Mouse (Mus musculus) midbrain, embryonic 12.5 days (tissue): ENCODE measurements around the gene Zmiz1. TPM values are rescaled to one million over a fixed set of nuclear protein-coding genes. Genes with fewer than 3 reads are reported as not detected.

Source experiments
- ATAC-seq: fragments of 200-750 bp; cut with Nextera tagmentation; 2 replicates; pipeline ENCODE4 v1.8.0; 2017; ENCODE audit warnings: low read depth, moderate TSS enrichment, moderate library complexity; ENCODE audit not compliant: low FRiP score
- H3K27ac ChIP-seq: fragments of 300-500 bp; sonication (generic); replicated peaks from 2 replicates; pipeline ENCODE4 v1.5.1; 2016; ENCODE audit warnings: mild to moderate bottlenecking
- H3K27me3 ChIP-seq: fragments of 300-500 bp; sonication (generic); 2 replicates; pipeline ENCODE4 v1.6.1; 2016; ENCODE audit warnings: mild to moderate bottlenecking
- H3K36me3 ChIP-seq: fragments of 300-500 bp; sonication (generic); 2 replicates; pipeline ENCODE4 v1.6.1; 2016
- H3K4me1 ChIP-seq: fragments of 300-500 bp; sonication (generic); 2 replicates; pipeline ENCODE4 v1.6.1; 2016
- H3K4me2 ChIP-seq: fragments of 300-500 bp; sonication (generic); replicated peaks from 2 replicates; pipeline ENCODE4 v1.6.1; 2016; ENCODE audit warnings: mild to moderate bottlenecking, moderate library complexity
- H3K4me3 ChIP-seq: fragments of 300-500 bp; sonication (generic); 2 replicates; pipeline ENCODE4 v1.5.1; 2016; ENCODE audit warnings: mild to moderate bottlenecking
- H3K9ac ChIP-seq: fragments of 300-500 bp; sonication (generic); replicated peaks from 2 replicates; pipeline ENCODE4 v1.6.1; 2016; ENCODE audit warnings: mild to moderate bottlenecking, moderate library complexity
- H3K9me3 ChIP-seq: fragments of 300-500 bp; sonication (generic); 2 replicates; pipeline ENCODE4 v1.6.1; 2016; ENCODE audit warnings: mild to moderate bottlenecking
- WGBS: fragments of 180-500 bp; shearing (Covaris S2); methylation state at CpG from one replicate; pipeline ENCODE4 v1.1.7; 2016; 5-methylcytosine and 5-hydroxymethylcytosine counted together
- polyA plus RNA-seq: library from polyadenylated mRNA; unstranded; fragments of >200 nt; fragmentation: Nextera tagmentation; extraction: Ambion mirVana; gene quantifications from 2 replicates; pipeline ENCODE4 v1.2.1, GENCODE M21; 2016

Gene Zmiz1
- polyA plus RNA-seq, 1 experiment from 2014 or later = 79.4 TPM

GRCm38 (mm10) chr14:25467911-25468668 is 9.1 kb downstream of the Zmiz1 start:
- Histone ChIP-seq H3K4me1 (peaks cover 98% of the 10 kb centered on the region), H3K4me2 (no peak overlapping the region), H3K9ac (no peak overlapping the region), H3K9me3 (no peaks in the 10 kb centered on the region), H3K27me3 (no peaks in the 10 kb centered on the region), H3K27ac (peak overlapping the region; percentile 17), H3K4me3 (no peak overlapping the region), H3K36me3 (no peaks in the 10 kb centered on the region)
- ATAC-seq = no peak
- WGBS = 82% methylated on average over 10 of the region's 10 CpGs

GRCm38 (mm10) chr14:25468891-25469529 is 10.0 kb downstream of the Zmiz1 start:
- Histone ChIP-seq H3K9me3 (no peaks in the 10 kb centered on the region), H3K4me1 (peaks cover 98% of the 10 kb centered on the region), H3K4me3 (no peak overlapping the region), H3K27ac (peak overlapping the region; percentile 17), H3K27me3 (no peaks in the 10 kb centered on the region), H3K9ac (no peak overlapping the region), H3K36me3 (no peaks in the 10 kb centered on the region), H3K4me2 (no peak overlapping the region)
- no peak for ATAC-seq
- 68% methylated on average over 7 of the region's 7 CpGs for WGBS

GRCm38 (mm10) chr14:25470224-25470805 is 11.3 kb downstream of the Zmiz1 start:
- no peak overlapping the region for H3K4me3 ChIP-seq
- H3K36me3 ChIP-seq = no peaks in the 10 kb centered on the region
- no peak overlapping the region for H3K4me2 ChIP-seq
- WGBS = 75% methylated on average over 7 of the region's 7 CpGs
- peaks cover 98% of the 10 kb centered on the region for H3K4me1 ChIP-seq
- ATAC-seq = no peak
- peak overlapping the region; percentile 46; the same call in 1 of the 2 replicates for H3K27ac ChIP-seq
- H3K27me3 ChIP-seq = no peaks in the 10 kb centered on the region
- H3K9me3 ChIP-seq = no peaks in the 10 kb centered on the region
- H3K9ac ChIP-seq = no peak overlapping the region

GRCm38 (mm10) chr14:25471035-25471434 is 12.1 kb downstream of the Zmiz1 start:
- no peaks in the 10 kb centered on the region for H3K27me3 ChIP-seq
- ATAC-seq = no peak
- H3K27ac ChIP-seq = peak overlapping the region; percentile 46; the same call in 1 of the 2 replicates
- H3K4me3 ChIP-seq = no peak overlapping the region
- H3K4me2 ChIP-seq = no peak overlapping the region
- no peaks in the 10 kb centered on the region for H3K9me3 ChIP-seq
- H3K9ac ChIP-seq = 0 out of 2 replicates have a peak overlapping the region, but pooled peaks have one; percentile 4
- peaks cover 98% of the 10 kb centered on the region for H3K4me1 ChIP-seq
- no peaks in the 10 kb centered on the region for H3K36me3 ChIP-seq
- 69% methylated on average over 2 of the region's 2 CpGs for WGBS

- no peaks in the 10 kb centered on the region for H3K27me3 ChIP-seq
- H3K4me2 ChIP-seq = no peak overlapping the region
- H3K4me3 ChIP-seq = no peak overlapping the region
- no peak overlapping the region for H3K9ac ChIP-seq
- H3K27ac ChIP-seq = 0 out of 2 replicates have a peak overlapping the region, but pooled peaks have one; percentile 16
- no peaks in the 10 kb centered on the region for H3K36me3 ChIP-seq
- H3K4me1 ChIP-seq = peaks cover 99% of the 10 kb centered on the region
- no peaks in the 10 kb centered on the region for H3K9me3 ChIP-seq
- 72% methylated on average over 6 of the region's 6 CpGs for WGBS
- no peak for ATAC-seq
Measured at GRCm38 (mm10) chr14:25472096-25472861, 13.3 kb downstream of the Zmiz1 start.

- Histone ChIP-seq H3K4me1 (peaks cover 99% of the 10 kb centered on the region), H3K4me3 (no peak overlapping the region), H3K27me3 (no peaks in the 10 kb centered on the region), H3K27ac (peak overlapping the region; percentile 54), H3K36me3 (no peaks in the 10 kb centered on the region), H3K9me3 (no peaks in the 10 kb centered on the region), H3K9ac (no peak overlapping the region; the same call in 1 of the 2 replicates), H3K4me2 (no peak overlapping the region)
- WGBS = 41% methylated on average over 6 of the region's 6 CpGs
- no peak for ATAC-seq
Measured at GRCm38 (mm10) chr14:25472981-25473649, 14.1 kb downstream of the Zmiz1 start.

- Histone ChIP-seq H3K4me3 (no peak overlapping the region), H3K9me3 (no peaks in the 10 kb centered on the region), H3K4me2 (no peak overlapping the region), H3K4me1 (peaks cover 99% of the 10 kb centered on the region), H3K36me3 (no peaks in the 10 kb centered on the region), H3K27me3 (no peaks in the 10 kb centered on the region), H3K27ac (peak overlapping the region; percentile 54), H3K9ac (no peak overlapping the region)
- WGBS = 55% methylated on average over 5 of the region's 5 CpGs
- no peak for ATAC-seq
Measured at GRCm38 (mm10) chr14:25474017-25474416, 15.0 kb downstream of the Zmiz1 start.

- WGBS = 69% methylated on average over 6 of the region's 6 CpGs
- H3K4me3 ChIP-seq = no peak overlapping the region
- no peaks in the 10 kb centered on the region for H3K9me3 ChIP-seq
- no peaks in the 10 kb centered on the region for H3K36me3 ChIP-seq
- ATAC-seq = no peak
- no peak overlapping the region for H3K9ac ChIP-seq
- H3K4me1 ChIP-seq = peaks cover 99% of the 10 kb centered on the region
- no peak overlapping the region for H3K27ac ChIP-seq
- no peaks in the 10 kb centered on the region for H3K27me3 ChIP-seq
- H3K4me2 ChIP-seq = no peak overlapping the region
Measured at GRCm38 (mm10) chr14:25474732-25475131, 15.7 kb downstream of the Zmiz1 start.

- Histone ChIP-seq H3K9ac (no peak overlapping the region), H3K36me3 (no peaks in the 10 kb centered on the region), H3K4me3 (no peak overlapping the region), H3K4me1 (peaks cover 98% of the 10 kb centered on the region), H3K4me2 (no peak overlapping the region), H3K27ac (0 out of 2 replicates have a peak overlapping the region, but pooled peaks have one; percentile 25), H3K9me3 (no peaks in the 10 kb centered on the region), H3K27me3 (no peaks in the 10 kb centered on the region)
- ATAC-seq = no peak
- WGBS = 71% methylated on average over 9 of the region's 9 CpGs
Measured at GRCm38 (mm10) chr14:25476048-25476447, 17.1 kb downstream of the Zmiz1 start.

GRCm38 (mm10) chr14:25476453-25476852 is 17.5 kb downstream of the Zmiz1 start:
- Histone ChIP-seq H3K4me1 (peaks cover 99% of the 10 kb centered on the region), H3K9me3 (no peaks in the 10 kb centered on the region), H3K27ac (0 out of 2 replicates have a peak overlapping the region, but pooled peaks have one; percentile 25), H3K4me2 (no peak overlapping the region), H3K27me3 (no peaks in the 10 kb centered on the region), H3K4me3 (no peak overlapping the region), H3K36me3 (no peaks in the 10 kb centered on the region), H3K9ac (no peak overlapping the region)
- no peak for ATAC-seq
- 83% methylated on average over 3 of the region's 3 CpGs for WGBS

GRCm38 (mm10) chr14:25477268-25477667 is 18.3 kb downstream of the Zmiz1 start:
- WGBS = 82% methylated on average over 7 of the region's 7 CpGs
- no peak for ATAC-seq
- Histone ChIP-seq H3K27ac (peak overlapping the region; percentile 52; the same call in 1 of the 2 replicates), H3K9ac (0 out of 2 replicates have a peak overlapping the region, but pooled peaks have one; percentile 12), H3K4me2 (no peak overlapping the region), H3K36me3 (0 out of 2 replicates have a peak, but pooled peaks cover 3% of the 10 kb centered on the region), H3K4me3 (no peak overlapping the region), H3K9me3 (no peaks in the 10 kb centered on the region), H3K27me3 (no peaks in the 10 kb centered on the region), H3K4me1 (peaks cover 99% of the 10 kb centered on the region)
